Mouse (Mus musculus) myocyte (in vitro differentiated cells): Measurements from ENCODE around the gene Baz2a.

Experiments
- MAX ChIP-seq: IDR thresholded peaks from one replicate; pipeline ENCODE4 v1.6.1; 2011; ENCODE audit warnings: low read depth, mild to moderate bottlenecking, control low read depth
- MYOD1 ChIP-seq, 3 experiments: IDR thresholded peaks; one replicate each; pipeline ENCODE4 v1.6.1; 2011; ENCODE audit warnings: control low read depth in 2 of 3, low read depth in 2 of 3, mild to moderate bottlenecking in 2 of 3, moderate library complexity in 1 of 3; ENCODE audit not compliant: insufficient read length in 2 of 3, control insufficient read depth in 1 of 3
- POLR2A ChIP-seq: IDR thresholded peaks from one replicate; pipeline ENCODE4 v1.6.1; 2011; ENCODE audit warnings: low read depth, mild to moderate bottlenecking, control low read depth, moderate library complexity; ENCODE audit not compliant: insufficient read length
- POLR2AphosphoS2 ChIP-seq: IDR thresholded peaks from one replicate; pipeline ENCODE4 v1.6.1; 2011; ENCODE audit warnings: low read depth, control low read depth; ENCODE audit not compliant: insufficient read length
- TCF12 ChIP-seq: IDR thresholded peaks from one replicate; pipeline ENCODE4 v1.6.1; 2011; ENCODE audit warnings: mild to moderate bottlenecking, control low read depth; ENCODE audit not compliant: poor library complexity, insufficient read depth, severe bottlenecking
- USF1 ChIP-seq: IDR thresholded peaks from one replicate; pipeline ENCODE4 v1.6.1; 2011; ENCODE audit warnings: low read depth, mild to moderate bottlenecking, control low read depth, moderate library complexity

DNA sequence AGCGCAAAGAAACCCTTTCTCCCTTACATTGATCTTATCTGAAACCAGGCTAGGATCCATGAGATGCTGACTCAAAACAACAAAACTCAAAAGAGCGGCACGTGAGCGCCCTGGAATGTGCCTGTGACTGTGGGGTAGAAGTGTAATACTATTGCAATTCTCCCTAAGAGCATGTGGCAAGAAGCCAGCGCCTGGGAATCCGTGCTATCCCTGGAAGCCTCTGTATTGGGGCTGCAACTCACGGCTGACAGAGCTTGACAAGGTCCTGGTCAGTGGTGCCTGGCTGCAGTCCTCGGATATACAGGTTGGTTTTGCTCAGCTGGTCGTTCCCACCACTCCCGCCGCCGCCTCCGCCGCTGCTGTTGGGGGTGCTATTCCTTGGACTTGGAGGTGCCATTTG lies 59.6 kb downstream of the Baz2a start:
- TF ChIP-seq POLR2A (no peak), USF1 (no peak), MAX (no peak), TCF12 (no peak), MYOD1 (IDR thresholded peaks at IDR 0.05; ENCODE audit: control insufficient read depth in 1 of 3, insufficient read length in 2 of 3, low read depth in 2 of 3) (no peak), POLR2AphosphoS2 (no peak)
